Mouse (Mus musculus) layer of hippocampus, postnatal 14 days (tissue): ENCODE measurements at regions not wholly inside any gene's neighbourhood (a gene's known extent, or its start where the extent isn't known, plus 50 kb on each side); places are given as distances from the start of the nearest gene placed in this dataset.

ENCODE experiments used
- DNase-seq, 2 experiments: peaks; one replicate each; pipeline ENCODE4 v3.0.0; 2021 to 2022; ENCODE audit warnings: low spot score in 2 of 2, mixed read lengths in 1 of 2

DNA sequence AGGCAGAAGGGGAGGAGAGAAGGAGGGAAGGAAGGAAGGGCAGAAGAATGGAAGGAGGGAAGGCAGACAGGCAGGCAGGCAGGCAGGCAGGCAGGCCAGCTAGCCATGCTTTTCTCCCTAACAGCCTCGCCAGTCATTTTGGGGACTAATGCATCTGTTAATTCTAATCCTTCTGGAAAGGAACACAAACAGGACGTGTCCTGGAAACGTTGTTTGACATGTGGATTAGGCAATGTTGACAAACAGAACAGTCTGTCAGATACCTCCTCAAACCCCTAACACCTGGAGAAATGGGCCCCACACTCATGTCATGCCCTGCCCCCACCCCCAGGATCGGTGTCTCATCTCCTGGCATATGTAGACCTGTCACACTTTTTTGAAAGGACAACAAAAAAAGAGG is 206.7 kb upstream of the Adamts9 start:
- no peak for DNase-seq

DNA sequence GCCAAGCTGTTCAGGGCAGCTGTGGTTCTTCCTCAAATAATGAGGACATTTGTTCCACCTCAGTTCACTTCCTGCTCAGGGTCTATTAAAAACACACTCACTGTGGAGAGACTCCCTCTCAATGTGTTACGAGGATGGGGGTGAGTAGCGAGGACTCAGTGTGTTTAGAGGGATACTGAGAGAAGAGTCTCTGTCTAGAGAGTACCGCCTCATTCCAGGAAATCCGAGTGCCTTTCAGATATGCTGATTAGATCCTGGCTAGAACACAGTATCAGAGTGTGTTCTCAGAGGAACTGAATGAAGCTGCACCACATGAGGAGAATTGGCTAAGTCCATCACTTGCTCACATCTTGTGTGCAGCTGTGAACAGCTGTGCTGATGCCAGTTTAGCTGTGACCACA is 197.0 kb upstream of the Adamts9 start:
- DNase-seq: peak; percentile 37 to 49

GRCm38 (mm10) chr6:93133940-93134339 is 190.6 kb upstream of the Adamts9 start:
- DNase-seq: no peak

DNA sequence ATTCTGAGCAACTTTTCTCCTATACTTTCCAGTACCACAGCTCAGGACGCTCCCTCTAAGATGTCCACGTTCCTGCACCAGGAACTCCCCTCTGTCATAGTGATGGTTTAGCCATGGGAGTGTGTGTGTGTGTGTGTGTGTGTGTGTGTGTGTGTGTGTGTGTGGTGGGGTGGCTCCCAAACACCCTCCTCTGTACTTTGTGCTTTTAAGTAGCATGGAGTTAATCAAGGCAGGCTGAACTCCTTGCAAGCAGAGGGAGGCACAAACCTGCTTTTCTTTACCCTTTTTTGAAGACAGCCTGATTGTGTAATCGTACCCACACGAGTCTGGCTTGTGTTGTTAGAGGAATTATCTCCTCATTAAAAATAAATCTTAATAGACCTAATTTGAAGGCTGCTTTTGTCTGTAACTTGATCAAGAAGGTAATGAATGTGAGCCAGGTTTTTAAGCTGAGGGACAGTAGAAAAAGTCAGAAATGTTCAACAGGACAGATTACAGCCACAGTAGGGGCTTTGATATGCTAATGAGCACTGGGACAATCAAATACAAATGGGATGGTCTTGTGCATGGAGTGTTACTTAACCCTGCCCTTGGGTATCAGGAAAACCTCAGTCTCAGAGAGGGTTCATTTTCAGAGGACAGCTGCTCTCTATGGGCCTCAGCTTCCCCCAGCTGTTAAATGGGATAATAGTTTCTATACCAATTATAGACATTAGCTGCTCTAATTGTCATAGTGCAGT is 187.8 kb upstream of the Adamts9 start:
- no peak for DNase-seq

DNA sequence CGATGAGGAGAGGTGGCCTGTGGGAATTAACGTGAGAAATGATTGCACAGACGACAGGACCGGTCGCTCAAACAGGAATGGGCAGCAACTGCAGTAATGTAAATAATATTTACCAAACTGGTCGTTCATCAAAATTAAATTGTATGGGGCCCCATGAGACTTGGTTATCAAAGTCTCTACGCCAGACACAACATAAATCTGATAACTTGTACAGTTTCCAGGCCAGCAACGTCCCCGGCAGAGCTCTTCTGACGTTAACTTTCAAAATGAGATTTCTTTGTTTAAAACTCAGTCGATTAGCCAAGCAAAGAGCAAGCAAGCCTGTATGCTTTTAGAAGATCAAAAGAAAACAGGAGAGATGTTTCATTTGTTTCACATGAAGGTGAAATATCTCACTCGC is 176.2 kb upstream of the Adamts9 start:
- no peak for DNase-seq

GRCm38 (mm10) chr6:93113361-93113760 is 170.1 kb upstream of the Adamts9 start:
- DNase-seq: no peak

DNA sequence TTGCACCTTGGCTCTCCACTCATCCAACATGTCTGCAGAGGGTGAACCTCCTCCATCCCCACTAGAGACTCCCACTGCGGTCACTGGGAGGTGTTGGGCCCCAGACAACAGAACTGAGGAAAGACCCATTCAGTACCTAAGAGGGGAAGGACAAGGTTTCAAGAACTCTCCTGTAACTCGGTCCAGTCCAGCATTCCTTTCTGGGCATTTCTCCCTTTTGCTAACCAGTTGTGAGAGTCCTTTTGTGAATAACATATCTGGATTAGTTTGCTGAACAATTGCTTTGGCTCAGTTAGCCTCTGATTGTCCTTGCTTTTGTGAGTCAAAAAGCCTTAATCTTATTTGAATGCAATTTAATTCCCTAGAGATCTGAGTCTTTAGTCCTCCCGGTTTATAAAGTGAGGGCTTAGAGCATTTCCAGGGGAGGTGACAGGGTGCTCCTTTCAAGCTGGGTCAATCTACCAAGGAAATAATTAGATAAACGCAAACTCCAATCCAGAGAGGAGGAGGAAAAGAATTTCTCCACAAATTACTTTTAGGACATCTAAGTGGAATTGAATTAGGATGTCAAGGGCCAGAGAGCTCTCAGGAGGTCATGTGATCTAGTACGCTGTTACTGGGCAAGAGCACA is 151.6 kb upstream of the Adamts9 start:
- DNase-seq: no peak

DNA sequence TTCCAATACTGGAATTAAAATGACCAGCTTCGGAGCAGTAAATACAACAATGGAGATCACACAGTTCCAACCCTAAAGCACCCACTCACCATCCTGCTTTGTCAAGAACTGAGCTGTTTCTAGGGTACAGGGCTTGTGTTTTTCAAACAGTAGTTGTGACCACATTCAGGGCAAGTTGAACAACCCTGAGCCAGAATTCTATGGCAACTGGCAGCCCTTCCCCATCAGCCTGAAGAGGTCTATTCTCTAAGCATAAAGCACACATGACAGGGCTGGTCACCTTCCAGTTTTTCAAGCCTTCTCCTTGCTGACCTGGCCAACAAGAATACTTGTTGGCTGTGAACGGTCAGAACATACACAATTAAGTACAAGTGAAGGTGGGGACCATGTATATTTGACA is 150.5 kb upstream of the Adamts9 start:
- peak in 1 of 2 experiments; percentile 33 for DNase-seq

GRCm38 (mm10) chr6:93087329-93087728 is 144.0 kb upstream of the Adamts9 start:
- peak; percentile 14 to 49 for DNase-seq

DNA sequence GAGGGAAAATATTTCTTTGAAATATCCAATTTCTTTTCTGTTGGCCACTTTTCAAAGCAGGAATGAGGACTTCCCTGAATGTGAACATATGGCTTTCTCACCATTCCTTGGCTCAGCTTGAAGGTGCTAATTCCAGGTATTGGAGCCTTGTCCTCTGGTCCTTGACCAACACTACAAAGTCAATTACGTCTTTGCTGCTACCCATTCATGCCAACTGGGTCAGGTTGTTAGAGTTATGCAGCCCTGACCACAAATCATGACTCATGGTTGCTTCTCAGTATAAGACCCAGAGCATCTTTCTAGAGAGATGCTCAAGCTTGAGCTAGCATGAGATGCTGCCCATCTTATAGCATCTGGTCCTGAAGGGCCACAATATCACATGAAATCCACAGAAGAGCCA is 141.0 kb upstream of the Adamts9 start:
- DNase-seq: no peak

- no peak for DNase-seq
Measured at GRCm38 (mm10) chr6:93083716-93084115, 140.4 kb upstream of the Adamts9 start.

- no peak for DNase-seq
Measured at GRCm38 (mm10) chr6:93082205-93082604, 138.9 kb upstream of the Adamts9 start.

DNA sequence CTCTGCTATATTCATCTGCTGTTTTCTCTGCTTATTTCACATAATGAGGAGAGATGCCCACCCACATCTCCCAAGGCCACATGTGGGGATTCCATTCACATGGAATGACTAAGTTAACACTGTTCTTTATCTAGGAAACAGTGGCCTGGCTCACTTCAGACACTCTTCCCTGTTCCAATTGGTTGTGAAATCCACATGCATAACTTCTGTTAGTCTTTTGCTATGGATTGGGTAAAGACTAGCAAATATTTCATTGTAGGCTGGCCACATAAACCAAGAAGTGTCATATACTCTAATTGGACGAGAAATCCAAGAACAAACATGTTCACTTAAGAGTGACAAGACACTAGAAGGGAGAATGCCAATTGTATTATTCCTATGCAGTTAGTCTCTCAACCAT is 133.4 kb upstream of the Adamts9 start:
- no peak for DNase-seq

DNA sequence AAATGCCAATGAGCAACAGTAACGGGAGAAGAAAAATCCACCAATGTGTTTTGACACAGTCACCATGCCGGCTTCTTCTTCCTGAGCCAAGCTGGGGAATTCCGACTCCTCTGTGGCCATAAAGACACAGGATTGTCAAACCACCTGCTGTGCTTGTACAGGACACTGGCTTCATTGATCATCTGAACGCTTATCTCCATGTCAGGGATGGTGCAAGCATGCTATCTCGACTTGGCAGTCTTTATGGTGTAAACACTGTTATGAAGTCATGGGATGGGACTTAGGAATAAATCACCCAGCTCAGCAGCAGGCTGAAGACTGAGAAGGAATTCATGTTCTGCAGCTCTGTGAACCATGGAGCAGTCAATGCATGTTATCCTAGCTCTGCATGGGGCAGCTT is 132.6 kb upstream of the Adamts9 start:
- no peak for DNase-seq

- DNase-seq: no peak
Measured at GRCm38 (mm10) chr6:93075011-93075410, 131.7 kb upstream of the Adamts9 start.

DNA sequence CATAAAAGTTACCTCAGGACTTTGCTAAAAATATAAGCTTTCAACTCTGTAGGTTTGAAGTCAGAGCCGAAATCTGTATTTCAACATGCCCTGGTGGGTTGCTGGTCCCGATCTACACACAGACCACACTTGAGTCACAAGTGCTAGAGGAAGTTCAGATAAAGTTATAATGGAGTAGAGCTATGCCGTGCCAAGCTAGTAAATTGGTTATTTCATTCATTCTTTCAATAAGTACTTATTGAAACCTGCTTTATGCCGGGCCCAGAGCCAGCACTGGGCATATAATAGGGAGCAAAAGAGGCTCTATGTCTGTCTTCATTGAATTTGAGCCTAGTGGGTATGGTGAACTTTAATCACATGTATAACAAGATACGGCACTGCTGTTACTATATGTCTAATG is 127.6 kb upstream of the Adamts9 start:
- no peak for DNase-seq

DNA sequence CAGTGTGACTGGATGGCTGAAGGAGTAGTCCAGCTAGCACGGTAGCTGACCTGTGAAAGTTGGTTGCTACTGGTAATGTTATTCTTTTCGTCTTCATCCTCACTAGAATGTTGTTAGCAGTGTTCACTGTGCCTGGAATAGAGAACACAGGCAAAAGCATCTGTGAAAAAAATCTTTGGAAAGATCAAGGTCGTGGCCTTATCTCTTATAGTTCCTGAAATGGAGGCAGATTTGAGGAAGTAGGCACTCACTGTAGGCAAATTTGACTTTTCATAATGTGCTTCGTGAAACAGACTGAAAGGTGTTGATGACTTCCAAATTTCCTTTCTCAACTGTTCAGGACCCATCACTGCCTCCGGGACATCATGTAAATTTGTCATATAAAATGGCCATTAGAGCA is 124.5 kb upstream of the Adamts9 start:
- DNase-seq: no peak

GRCm38 (mm10) chr6:93066553-93067376 is 123.5 kb upstream of the Adamts9 start:
- DNase-seq: no peak

GRCm38 (mm10) chr6:93065917-93066552 is 122.7 kb upstream of the Adamts9 start:
- DNase-seq: peak; percentile 27 to 39

DNA sequence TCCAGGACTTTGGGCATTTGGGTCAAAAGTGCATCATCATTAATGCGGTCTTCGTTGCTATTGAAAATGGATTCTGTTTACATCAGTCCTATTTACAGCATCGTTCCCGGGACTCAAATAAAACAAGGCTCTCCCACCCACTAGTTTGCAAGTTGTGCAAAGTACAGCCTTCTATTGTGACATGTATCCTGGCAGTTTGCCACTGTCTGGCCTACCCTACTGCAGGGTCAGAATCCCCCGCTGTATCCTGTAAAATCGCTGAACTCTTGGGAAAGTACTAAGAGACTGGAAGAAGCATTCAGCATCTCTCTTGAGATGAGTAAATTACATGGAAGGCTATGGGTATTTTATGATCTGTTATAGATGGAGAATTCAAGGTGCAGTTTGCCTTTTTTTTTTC is 122.1 kb upstream of the Adamts9 start:
- DNase-seq: no peak

DNA sequence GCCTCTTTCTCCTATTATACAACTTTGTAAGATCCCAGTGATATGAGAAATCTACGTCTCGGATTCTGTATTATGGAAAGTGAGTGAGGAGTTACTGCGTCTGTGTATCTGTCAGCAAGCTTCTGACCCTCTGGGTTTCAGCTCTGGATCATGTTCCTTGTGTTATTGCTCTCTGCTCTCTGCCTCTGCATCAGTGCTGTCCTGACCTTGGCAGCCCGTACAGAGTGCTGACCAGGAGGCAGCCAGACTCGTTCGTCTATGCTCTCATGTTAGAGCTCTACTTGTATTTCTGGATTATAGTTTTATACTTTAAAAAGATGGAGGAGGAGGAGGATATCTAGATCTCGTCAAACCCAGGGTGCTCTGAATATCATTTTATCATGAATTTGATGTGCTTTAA is 121.1 kb upstream of the Adamts9 start:
- no peak for DNase-seq

DNA sequence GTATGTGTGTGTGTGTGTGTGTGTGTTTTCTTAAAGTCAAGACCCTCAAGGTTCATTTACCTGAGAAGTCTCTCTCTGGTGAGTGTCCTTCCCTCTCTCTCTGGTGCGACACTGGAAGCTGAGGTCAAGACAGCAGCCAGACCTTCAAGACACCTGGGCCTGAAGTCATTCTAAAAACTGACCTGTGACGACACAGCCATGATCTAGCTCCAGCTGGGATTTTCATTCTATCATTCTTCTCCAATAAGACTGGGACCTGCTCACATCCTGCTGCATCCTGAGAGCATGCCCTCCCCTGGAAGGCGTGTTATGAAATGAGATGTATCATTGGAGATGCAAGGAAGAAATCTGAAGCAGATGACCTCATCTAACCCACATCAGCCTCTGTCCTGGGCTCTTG is 118.4 kb upstream of the Adamts9 start:
- DNase-seq: no peak
